Mouse (Mus musculus) c-Kit-positive CD71-negative TER-119-negative erythroid progenitor cells, embryonic 14.5 days (primary cell): ENCODE results near the gene Sgip1.

ENCODE experiments used
- DNase-seq: peaks from one replicate; pipeline ENCODE4 v3.0.0-alpha.2; 2013; ENCODE audit warnings: low read depth

Gene Sgip1

GRCm38 (mm10) chr4:102977778-102978321 lies 236.8 kb downstream of the Sgip1 start:
- no peak for DNase-seq

DNA sequence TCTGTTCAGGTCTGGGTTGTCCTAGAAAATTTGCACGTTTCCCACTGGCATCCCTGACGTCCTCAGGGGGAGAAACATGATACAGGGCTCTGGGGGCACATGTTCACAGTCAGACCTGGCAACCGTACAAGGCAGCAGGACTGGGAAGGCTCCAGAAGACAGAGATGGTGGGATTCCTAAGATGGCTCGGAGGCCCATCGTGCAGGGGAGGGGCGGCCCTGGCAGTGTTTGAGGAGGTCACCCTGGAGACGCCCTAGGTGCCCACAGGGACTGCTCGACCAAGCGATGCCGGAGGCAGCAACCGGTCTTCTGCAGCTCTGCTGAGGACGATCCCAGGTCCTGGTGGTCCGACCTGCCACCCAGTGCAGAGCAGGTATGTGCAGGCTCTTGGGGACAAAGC lies 237.3 kb downstream of the Sgip1 start, which contains the start of gene Tctex1d1:
Tctex1d1 (plus strand) TSS at position 167 of the 400 bp plus-strand sequence.
- no peak for DNase-seq

GRCm38 (mm10) chr4:102979385-102979784 lies 238.3 kb downstream of the Sgip1 start:
- no peak for DNase-seq

DNA sequence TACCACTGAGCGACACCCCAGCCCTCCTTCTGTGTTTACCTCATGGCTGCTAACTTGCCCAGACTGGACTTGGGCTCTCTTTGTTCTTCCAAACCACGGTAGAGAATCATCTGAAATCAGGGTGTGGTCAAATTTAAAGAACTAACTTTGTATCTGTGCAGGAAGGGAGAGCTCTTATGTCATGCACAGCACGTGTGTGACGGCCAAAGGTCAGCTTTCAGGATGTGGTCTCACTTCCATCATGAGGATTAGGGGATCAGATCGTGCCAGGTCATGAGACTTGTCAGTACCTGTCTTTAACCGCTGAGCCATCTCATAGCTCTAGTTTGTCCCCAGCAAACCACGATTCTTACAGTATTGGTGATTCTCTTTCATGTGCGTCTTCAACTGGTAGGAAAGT lies 240.6 kb downstream of the Sgip1 start:
- DNase-seq, result no peak

GRCm38 (mm10) chr4:102986173-102986572 lies 245.1 kb downstream of the Sgip1 start:
- DNase-seq, result no peak

GRCm38 (mm10) chr4:102986917-102987316 lies 245.8 kb downstream of the Sgip1 start:
- peak; percentile 50 for DNase-seq

- no peak for DNase-seq
Measured at GRCm38 (mm10) chr4:102987325-102987724, 246.2 kb downstream of the Sgip1 start.

GRCm38 (mm10) chr4:102987756-102988155 lies 246.7 kb downstream of the Sgip1 start:
- DNase-seq, result no peak

- DNase-seq, result no peak
Measured at GRCm38 (mm10) chr4:102988526-102988925, 247.4 kb downstream of the Sgip1 start.

- DNase-seq, result no peak
Measured at GRCm38 (mm10) chr4:102989391-102989790, 248.3 kb downstream of the Sgip1 start.

GRCm38 (mm10) chr4:102990016-102990415 lies 248.9 kb downstream of the Sgip1 start:
- no peak for DNase-seq

DNA sequence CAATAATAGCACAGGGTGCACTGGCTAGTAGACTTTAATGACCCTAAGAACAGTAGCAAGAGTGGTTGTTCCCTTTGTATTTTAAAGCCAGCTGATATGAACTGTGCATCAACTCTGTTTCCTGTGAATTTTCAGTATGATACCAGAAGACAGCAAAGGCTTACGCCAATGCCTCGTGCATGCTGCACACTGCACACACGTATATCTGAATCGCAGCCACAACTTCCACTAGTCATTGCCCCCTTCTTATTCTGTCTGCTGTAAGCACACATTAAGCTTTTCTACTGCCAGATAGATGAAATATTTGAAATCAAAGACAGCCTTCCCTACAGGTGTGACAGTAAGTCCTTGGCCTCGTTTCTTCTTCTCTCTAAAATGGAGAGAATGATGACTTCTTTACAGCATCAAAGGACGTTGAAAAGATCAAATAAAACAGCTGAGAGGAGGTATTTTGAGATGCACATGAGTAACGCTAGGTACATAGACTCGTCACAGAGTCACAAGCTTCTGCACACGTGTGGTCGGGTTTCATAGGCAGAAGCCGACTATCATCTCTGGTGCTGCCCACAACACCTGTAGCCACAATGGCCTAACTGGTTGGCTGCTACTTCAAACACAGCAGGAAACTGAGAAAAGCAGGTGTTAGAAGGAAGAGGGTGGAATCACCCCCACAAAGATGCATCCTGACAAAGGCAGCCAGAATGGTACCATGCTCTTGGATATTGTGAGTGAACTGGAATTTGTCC lies 249.7 kb downstream of the Sgip1 start:
- DNase-seq, result no peak

DNA sequence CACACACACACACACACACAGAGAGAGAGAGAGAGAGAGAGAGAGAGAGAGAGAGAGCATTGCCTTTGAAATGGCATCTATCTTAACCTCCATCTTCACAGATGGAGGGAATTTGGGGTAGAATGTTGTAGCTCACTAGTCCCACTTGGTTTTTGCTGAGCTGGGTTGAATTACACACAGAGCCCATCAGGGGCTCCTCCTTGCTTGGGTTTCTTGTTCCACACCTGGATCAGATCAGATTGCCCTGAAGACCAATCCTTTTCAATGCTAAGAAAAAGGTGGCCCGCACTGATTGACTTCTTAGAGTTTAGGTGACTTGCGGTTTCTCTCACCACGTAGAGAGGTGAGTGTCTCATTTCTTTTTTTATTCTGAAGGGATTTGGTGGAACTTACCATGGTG lies 250.6 kb downstream of the Sgip1 start:
- DNase-seq, result no peak

GRCm38 (mm10) chr4:103004681-103005080 lies 263.6 kb downstream of the Sgip1 start:
- DNase-seq, result no peak

- no peak for DNase-seq
Measured at GRCm38 (mm10) chr4:103005190-103005945, 264.3 kb downstream of the Sgip1 start.

DNA sequence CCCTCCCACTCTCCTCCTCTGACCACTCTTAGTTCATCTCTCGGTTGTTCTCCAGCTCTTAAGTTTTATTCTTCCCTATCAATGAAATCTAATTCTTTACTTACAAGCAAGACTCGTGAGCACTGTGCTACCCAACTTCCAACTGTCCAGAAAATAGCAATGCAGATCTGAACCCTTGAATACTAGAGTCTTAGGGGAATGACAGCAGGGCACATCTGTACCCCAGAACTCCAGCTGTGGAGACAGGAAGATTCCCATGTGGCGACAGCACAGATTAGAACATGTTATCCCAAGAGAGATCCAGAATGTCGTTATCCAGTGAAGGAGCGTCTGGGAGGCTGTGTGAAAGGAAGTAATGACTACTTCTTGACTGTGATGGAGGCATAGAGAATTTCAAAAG lies 265.2 kb downstream of the Sgip1 start:
- DNase-seq, result no peak

- no peak for DNase-seq
Measured at GRCm38 (mm10) chr4:103006943-103007418, 265.9 kb downstream of the Sgip1 start.

DNA sequence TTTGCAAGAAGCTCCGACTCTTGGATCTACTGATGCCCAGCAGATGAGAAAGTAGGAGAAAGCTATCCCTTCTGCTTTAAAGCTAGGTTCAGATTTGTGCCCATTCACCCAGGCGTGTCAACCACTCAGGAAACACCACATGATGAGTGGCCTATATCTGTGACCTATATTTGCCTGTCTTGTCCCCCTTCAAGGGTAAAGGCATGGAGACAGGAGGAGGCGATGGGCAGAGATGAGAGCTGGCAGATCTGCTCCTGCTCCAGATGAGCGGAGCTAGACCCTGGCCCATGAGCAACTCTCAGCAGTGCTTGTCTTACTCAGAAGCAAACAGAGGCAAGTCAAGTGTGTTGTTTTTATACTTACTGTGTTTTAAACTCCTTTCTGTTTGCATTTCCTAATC lies 269.6 kb downstream of the Sgip1 start:
- DNase-seq, result no peak

DNA sequence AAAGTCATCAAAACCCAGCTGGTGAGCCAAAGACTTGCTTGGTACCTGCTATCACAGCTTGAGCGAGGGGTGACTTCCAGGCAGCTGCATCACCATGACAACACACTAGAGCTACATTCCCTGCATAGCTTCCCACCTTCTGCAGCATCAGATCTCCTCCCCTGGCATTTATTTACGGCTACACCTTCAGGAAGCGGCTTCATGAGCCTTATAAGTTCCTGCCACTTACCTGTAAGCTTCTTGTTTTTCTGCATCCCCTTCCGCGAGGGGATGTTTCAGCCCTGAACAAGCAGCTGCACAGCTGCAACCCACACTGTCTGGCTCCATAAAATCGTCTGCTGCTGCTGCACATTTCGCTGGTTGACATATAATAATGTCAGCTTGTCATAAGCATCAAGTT lies 270.7 kb downstream of the Sgip1 start:
- no peak for DNase-seq

DNA sequence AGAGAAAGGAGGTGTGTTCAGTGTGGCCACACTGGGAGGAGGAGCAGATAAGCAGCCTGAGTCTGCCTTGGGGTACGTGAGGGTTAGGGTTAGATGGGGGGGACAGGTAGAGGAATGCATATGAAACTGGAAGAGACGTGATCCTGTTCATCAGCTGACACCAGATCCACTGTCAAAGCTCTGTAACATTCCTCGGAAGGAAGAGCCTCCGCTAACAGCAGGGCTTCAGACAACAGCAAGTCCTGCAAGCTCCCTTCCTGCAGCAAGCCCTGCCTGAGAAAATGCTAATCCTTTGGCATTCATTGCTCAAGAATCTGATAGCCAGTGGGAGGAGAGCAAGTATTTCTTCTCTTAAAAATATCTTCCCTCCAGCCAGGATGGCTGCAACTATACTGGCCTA lies 272.4 kb downstream of the Sgip1 start:
- no peak for DNase-seq
